14 mouse cellular contexts compared by ENCODE assay signal in the genomic region with DNA sequence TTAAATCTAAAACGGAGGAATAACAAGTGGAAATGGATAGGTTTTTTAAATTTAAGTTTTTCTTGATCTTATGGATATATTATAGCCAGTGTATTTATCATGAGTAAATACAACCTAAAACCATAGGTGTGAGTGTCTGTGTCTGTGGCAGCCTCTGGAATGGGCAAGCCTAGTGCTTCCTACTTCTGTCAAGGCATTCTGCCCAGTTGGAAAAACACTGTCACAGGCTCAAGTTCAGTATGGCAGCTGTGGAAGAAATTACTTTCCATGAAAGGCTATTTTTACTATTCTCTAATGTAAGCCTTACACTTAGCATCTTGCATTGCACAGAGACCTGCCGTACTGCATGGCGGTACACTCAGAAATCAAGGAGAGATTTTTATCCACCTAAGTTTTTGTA.
"Had no signal": no experiment of that assay in that cellular context is flagged by ENCODE, and none has a peak within 500 bp of the region (broad histone marks: within the 10 kb centered on the region; RNA-seq: fewer than 3 reads in every experiment).

No protein-coding gene starts in this region.

- ATAC-seq: liver, postnatal 0 days; lung, postnatal 0 days; midbrain, embryonic 16.5 days had no signal

- DNase-seq: liver, postnatal 0 days; lung, adult 2 months; lung, postnatal 14 days; lung, postnatal 36 days; midbrain, embryonic 14.5 days; retina, postnatal 1 day; right cerebral cortex, adult 18-20 months; right cerebral cortex, postnatal 25 days; right cerebral cortex, postnatal 4 days; thymus, adult 2 months; thymus, postnatal 25 days; thymus, postnatal 4 days had no signal
